Mouse (Mus musculus): Measurements from ENCODE around the gene Snx21. TPM values are rescaled to one million over a fixed set of nuclear protein-coding genes. Genes with fewer than 3 reads are reported as not detected.
"Not testable (repeated sequence)": the region's sequence is repeated elsewhere in the genome, so short reads cannot be mapped to it uniquely, and the experiment has no call there.

Snx21 gene
- total RNA-seq, 4 experiments from 2014 or later = 23.1 to 24.9 (median 23.5) TPM

DNA sequence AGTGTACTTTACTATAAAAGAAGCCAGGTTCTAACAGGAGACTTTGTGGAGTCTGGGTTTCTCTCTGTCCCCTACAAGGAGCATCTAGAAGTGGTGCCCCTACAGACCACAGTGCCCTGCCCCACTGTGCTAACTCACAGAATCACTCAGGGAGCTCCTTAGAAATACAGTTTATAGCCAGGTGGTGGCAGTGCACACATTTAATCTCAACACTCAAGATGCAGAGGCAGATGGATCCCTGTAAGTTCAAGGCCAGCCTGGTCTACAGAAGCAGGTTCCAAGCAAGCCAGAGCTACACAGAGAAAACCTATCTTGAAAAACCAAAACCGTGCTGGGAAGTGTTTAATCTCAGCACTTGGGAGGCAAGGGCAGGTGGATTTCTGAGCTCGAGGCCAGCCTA, 8.1 kb downstream of the Snx21 start:
- DNase-seq (ENCODE audit: low spot score) = no peak

DNA sequence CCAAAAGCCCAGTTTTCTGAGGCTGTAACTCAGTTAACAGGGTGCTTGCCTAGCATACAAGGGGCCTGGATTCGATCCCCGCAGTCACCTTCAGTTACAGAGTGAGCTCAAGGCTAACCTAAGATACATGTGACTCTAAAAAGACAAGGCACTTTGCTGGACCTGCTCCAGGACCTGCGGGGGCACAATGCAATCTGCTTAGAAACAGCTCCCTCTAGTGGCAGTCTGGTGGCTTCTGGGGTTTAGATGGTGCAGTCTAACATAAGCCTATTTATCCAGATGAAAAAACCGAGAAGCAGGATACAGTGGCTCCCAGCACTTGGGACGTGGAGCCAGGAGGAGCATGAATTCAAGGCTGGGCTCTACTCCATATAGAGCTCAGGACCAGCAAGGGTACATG, 8.7 kb downstream of the Snx21 start:
- peak; percentile 82 for DNase-seq (ENCODE audit: low spot score)

DNA sequence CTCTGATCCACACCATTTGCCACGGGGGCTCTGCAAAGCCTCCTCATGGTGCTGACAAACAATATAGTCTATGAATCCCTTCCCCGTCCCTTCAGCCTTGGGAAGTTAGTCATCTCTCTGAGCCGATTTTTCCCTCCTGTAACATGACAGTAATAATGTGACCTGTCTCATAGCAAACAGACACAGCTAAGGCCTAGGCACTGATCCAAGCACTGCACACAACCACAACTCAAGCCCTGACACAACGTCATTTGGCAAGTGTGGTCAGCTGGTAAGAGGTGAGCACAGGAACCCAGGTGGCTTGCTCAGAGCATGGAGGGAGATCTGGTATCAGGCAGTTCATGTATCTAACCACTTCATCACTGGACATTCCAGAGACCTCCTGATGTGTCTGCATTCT, 10.2 kb downstream of the Snx21 start:
- DNase-seq (ENCODE audit: low spot score) = no peak

DNA sequence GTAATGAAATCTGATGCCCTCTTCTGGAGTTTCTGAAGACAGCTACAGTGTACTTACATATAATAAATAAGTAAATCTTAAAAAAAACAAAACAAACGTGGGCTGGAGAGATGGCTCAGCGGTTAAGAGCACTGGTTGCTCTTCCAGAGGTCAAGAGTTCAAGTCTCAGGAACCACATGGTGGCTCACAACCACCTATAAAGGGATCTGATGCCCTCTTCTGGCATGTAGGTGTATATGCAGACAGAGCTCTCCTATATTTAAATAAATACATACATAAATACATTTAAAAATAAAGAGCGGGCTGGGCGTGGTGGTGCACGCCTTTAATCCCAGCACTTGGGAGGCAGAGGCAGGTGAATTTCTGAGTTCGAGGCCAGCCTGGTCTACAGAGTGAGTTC, 12.9 kb downstream of the Snx21 start:
- DNase-seq (ENCODE audit: low spot score) = not testable (repeated sequence)

DNA sequence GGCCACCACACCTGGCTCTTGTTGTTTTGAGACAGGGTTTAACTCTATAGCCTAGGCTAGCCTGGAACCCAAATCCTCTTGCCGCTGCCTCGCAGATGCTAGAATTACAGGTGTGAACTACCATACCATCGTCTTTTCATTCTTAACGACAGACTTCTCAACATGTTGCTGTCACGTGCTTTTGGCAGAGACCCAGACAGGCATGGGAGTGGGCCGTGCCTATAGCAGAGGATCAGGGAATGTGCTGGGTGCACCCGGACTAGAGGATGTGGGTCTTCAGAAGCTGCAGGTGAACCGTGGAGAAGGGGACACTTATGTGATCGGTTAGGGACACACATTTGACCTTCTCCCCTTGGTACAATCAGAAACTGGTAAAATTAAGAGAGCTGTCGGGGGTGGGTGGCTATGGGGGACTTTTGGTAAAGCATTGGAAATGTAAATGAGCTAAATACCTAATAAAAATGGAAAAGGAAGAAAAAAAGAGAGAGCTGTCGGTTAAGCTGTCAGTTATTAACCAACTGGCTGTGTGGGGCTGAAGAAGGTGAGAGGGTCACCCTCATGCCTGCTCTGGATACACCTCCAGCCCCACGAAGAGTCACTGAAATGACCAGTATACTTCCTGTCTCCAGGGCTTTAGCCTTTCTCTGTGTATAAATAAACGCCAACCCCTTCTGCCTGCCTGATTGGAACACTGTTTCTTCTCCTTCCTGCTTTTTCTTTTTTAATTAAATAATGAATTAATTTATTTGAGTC, 14.8 kb downstream of the Snx21 start:
- no peak for DNase-seq (ENCODE audit: low spot score)

DNA sequence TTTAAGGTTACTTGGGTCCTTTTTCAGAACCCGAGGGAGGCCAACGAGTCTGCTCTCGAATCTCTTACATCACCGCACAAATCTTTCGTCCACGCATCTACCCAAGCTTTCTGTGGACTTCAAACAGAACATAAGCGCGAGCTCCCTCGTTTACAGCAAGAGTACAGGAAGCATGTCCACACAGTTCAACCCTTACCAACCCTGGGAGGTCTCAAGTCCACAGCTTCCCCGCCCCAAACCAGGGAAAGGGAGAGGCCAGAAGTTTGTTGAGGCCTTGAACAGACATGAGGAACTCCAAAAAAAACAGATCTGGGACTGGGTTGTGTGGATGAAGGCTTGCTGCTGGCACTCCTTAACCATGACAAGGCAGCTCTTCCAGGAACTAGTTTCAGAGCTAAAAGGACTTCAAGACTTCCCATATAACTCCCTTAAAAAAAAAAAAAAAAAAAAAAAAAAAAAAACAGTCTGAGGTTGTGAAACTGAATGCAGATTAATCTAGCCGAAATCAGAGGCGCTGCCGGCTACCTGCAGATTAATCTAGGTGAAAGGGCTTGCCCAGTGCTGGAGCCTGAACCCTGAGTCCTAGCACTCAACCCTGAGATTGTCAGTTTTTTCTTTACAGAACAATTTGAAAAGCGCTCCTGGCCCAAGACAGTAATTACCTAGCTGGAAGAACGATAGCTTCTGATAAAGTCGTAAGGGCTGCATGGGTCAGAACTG, 17.7 kb downstream of the Snx21 start:
- DNase-seq (ENCODE audit: low spot score) = no peak

DNA sequence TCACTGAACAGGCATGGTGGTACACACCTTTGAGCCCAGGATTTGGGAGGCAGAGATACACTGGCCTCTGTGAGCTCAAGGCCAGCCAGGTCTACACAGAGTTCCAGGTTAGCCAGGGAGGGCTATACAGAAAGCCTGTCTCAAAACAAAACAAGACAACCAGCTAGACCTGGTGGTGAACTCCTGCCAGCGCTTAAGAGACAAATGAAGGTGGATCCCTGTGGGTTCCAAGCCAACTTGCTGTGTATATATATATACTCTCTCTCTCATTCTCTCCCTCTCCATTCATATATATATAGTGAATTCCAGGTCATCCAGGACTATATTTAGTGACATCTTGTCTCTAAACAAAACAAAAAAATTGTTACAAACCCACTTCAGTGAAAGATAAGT, 18.3 kb downstream of the Snx21 start:
- no peak for DNase-seq (ENCODE audit: low spot score)

DNA sequence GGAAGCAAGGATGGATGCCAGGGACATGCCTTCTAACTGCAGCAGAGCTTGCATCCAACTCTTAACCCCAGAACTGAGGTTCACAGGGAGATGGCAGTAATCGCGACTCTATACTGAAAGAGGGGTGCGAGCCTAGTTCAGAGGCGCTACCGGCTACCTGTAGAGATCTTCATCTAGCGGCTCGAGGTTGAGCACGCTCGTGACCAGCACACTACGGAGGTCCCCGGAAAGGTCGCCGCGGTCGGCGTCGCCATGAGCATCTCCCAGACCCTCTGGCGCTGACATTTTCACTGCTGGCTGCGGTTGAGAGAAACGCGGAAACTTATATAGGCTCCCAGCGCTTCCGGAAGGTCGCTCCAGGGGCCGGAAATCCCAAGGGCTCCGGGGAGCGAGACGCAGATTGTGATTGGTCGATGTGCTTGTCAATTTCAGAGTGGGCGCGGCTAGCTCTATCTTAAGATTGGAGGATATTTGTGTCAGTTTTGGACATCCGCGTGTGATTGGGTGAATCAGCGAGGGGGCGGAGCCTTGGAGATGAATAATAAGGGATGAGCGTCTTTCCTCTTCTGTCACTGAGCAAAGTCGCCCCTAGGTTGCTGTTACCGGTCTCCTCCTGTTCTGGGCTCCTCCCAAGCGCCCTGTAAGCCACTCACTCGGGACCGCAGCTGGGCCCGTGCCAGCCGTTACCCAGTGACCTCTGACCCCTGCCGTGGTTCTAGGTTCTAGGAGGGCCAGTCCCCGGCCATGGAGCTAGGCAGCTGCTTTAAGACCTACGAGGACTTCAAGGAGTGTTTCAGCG, 19.1 kb downstream of the Snx21 start, which contains the start of the genes Acot8 and Zswim3:
Gene Acot8, minus strand, starts transcription at position 350 of the 799 bp plus-strand sequence.
Gene Zswim3, plus strand, starts transcription at position 566 of the 799 bp plus-strand sequence.
- peak; percentile 100 for DNase-seq (ENCODE audit: low spot score)

DNA sequence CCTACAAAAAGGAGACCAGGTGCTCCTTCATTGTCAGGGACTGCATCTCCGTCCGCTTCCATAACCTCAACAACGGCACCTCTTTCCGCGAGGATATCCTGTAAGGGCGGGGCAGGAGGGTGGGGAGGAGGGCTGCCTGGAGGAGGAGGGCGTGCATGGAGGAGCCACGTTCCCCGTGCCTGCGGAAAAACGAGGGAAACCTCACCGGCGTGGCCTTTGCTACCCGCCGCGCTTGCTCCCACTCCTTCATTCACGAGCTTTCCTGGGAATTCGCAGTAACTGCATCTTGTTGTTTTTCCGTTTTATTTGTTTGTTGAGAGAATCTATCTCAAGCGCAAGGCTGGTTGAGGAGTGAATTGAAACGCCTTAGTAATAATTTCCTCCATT, 19.7 kb downstream of the Snx21 start:
- DNase-seq (ENCODE audit: low spot score) = no peak

DNA sequence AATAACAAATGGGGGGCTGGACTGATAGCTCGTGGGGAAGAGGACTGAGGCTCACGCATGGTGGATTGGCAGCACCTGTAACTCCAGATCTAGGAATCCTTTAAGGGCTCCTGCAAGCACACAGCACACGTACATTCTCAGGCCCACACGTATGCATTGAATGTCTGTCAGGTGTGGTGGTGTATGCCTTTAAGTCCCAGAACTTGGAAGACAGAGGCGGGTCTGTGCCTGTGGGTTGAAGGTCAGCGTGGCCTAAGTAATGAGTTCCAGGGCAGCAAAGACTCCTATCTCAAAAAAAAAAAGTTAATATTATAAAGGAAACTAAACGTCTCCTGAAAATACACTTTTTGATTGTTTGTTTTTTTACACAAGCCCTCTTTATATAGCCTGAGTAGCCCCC, 21.0 kb downstream of the Snx21 start:
- DNase-seq (ENCODE audit: low spot score) = no peak

DNA sequence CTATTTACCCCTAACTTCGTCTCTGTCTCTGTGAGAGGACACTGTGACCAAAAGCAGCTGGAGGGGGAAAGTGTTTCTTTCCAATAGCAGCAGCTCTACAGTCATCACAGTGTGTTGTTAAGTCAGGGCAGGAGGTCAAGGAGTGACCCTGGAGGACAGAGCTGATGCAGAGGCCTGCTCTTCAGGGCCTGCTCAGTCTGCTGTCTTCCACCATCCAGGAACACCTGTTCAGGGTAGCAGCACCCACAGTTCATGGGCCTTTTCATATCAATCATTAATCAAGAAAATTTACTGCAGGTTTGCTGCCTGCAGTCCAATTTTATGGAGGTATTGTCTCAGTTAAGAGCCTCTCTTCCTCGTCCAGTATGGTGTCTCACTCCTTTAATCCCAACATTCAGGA, 27.9 kb downstream of the Snx21 start:
- no peak for DNase-seq (ENCODE audit: low spot score)

DNA sequence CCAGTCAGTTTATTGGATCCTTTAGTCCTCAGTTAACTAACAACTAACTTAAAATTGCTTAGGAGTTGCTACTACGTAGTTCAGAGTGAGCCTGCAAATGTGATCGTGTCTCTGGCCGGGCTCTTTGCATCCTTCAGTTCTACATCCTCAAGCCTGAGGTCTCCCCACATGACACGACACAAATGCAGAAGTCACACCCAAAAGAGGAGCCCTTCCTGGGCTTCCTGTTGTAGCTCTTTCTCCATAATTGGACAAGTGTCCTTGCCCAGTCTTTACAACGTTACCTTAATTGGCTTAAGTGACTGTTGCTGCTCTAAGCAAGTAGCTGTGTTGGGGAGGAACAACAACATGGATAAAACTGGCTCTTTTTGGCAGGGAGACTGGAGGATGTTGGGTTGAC, 29.7 kb downstream of the Snx21 start:
- DNase-seq (ENCODE audit: low spot score) = no peak

DNA sequence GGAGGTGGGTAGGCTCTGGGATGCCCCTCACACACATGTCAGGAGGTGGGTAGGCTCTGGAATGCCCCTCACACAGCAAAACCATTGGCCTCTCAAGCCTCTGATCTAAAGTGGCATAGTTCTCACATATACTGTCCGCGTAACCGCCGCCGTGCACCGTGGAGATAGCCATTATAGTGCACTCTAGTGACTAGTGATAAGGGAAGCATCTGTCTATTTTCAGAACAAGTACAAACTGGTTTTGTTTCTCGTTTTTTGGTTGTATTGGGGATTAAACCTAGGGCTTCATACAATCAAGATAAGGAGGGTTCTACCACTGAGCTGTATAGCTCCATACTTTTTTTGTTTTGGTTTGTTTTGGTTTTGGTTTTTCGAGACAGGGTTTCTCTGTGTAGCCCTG, 30.2 kb downstream of the Snx21 start:
- no peak for DNase-seq (ENCODE audit: low spot score)

DNA sequence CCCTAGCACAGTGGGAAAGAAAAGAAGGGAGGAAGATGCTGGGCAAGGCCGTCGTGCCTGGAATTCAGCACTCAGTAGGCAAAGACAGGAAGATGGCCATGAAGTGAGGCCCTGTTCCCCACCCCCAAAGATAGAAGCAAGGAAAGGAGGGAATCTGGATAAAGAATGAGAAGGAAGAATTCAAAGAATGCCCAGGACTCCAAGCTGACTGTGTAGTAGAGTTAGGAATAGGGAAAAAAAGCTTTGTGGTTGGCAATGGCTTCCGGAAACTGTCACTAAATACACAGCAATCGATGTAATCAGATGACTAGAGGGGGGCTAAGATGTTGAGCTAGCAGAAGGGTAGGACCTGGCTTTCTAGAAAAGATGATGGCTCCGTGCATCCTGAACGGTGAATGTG, 31.6 kb downstream of the Snx21 start:
- no peak for DNase-seq (ENCODE audit: low spot score)

DNA sequence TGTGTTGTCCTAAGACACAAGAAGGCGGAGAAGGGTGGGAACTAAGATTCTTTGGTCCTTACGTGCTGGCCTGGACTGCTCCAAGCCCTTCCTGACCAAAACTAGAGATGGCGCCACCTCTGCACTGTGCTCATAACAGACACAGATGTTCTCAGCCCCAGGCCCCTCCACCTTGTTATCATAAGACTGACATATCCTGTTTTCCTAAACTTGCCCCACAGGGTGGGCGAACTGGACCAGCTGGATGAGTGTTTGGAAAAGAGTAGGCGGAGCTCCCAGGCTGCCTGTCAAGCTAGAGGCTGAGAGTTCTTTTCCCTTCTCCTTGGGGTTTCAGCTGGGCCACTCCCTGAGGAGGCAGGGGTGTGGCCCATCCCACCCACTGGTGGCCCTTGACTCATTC, 32.1 kb downstream of the Snx21 start:
- DNase-seq (ENCODE audit: low spot score) = no peak

DNA sequence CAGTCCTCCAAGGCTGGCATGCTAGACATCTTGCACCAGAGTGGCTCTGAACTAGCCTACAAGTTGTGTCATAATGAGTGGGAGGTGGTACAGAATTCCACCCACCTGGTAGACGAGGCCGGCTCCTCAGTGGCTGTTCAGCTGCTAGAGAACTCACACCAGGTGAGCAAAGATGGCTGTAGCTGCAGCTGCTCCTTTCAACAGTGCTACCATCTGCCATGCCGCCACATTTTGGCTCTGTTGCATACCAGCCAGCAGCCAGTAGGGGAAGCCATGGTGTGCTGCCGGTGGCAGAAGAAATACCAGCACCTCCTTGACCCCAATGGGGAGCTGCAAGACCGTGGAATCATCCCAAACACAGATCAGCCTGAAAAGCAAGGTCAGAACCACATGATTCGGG, 35.4 kb downstream of the Snx21 start:
- DNase-seq (ENCODE audit: low spot score) = no peak

DNA sequence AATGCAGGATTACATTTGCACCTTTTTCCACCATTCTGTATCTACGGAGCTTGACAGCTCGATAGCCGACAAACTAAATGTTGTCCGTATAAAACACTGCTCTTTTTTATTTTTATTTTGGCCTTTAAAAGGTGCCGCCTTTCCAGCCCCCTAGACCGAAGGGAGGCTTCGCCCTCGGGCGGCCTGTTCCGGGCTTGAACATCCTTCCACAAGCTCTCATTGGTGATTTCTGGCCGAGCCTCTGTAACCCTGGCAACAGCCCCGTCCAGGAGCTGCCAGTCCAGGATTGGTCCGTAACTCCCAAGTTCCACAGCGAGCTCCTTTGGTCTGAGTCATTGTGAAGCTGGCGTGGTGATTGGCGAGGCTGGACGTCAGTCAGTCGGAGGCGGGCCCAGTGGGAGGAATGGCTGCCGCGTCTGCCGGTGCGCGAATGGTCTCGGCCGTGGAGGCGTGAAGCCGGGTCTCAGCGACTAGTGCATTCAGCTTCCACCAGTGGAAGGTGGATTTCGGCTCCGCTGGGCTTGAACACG, 37.1 kb downstream of the Snx21 start, which contains the start of gene Zswim1:
Gene Zswim1, plus strand, starts transcription at position 51 of the 530 bp plus-strand sequence.
- DNase-seq (ENCODE audit: low spot score) = peak; percentile 100

DNA sequence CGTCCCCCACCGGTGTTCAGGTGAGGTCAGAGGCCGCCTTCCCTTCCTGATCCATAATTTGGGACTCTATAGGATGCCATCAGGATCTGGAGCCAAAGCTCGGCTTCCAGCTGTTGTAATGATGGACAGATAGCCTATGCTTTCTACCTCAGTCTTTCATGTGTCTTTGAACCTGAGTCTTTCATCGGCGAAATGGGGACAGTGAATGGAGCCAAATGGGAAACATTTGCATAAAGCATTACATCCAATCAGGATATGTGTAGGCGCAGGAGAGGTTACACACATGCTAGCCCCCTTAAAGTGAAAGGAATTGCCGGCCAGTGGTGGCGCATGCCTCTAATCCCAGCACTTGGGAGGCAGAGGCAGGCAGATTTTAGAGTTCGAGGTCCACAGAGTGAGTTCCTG, 37.6 kb downstream of the Snx21 start:
- no peak for DNase-seq (ENCODE audit: low spot score)

DNA sequence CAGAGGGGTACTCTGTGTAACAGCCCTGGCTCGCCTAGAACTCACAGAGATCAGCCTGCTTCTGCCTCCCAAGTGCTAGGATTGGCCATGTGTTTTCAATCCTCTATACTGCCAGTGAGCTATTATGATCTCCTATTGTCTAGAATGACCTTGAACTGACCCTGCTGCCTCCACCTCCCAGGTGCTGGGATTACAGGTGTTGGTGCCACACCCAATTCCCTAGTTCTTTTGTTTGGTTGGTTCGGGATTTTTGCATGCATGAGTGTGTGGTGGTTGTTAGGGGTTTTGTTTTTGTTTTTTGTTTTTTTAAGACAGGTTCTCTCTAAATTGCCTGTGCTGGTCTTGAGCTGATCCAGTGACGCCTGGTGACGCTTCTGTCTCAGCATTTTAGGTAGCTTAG, 38.3 kb downstream of the Snx21 start:
- no peak for DNase-seq (ENCODE audit: low spot score)

DNA sequence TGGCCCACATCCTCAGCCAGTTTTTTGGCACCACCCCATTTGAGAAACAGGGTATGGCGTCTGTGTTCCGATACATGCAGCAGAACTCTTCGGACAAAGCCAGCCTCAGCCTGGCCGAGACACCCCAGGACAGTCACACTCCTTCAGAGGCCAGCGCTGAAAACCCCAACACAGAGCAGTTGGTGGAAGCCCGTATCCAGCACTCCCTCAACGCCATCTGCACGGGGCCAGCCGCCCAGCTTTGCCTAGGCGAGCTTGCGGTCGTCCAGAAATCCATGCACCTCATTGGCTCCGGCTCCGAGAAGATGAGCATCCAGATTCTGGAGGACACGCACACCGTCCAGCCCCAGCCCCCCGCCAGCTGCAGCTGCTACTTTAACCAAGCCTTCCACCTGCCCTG, 39.9 kb downstream of the Snx21 start:
- no peak for DNase-seq (ENCODE audit: low spot score)

DNA sequence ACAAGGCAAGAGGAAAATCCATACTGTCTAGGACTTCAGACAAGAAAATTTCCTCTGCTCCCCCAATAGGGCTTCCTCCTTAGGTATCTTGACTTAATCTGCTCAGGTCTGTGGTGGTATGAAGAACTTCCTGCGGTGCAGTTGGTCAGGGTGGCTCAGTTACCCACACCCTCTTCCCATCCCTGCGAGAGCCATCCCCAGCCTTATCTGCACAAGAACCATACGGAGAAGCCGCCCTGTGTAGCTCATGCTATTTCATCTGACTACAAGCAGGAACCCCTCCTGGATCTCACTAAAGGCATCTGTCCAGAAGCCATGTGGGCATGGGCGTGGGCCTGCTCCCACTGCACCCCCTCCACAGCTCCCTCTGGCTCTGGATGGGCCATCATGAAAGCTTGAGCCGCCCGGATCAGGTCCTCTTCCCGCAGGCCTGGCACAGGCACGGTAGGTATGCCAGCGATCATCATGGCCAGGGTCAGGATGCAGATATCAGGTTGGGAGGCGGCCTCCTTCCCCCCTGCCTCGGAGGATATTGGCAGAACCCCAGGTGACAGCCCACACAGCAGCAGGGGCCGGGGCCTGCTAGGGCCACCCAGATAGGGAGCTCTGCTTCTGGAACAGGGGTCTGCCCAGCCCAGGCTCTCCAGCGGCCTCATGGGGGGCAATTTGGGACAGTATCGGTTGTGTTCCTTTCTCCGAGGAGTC, 41.7 kb downstream of the Snx21 start:
- no peak for DNase-seq (ENCODE audit: low spot score)
